Mouse (Mus musculus): ENCODE data around the gene Sash1. TPM values are rescaled to one million over a fixed set of nuclear protein-coding genes. Genes with fewer than 3 reads are reported as not detected.

The Sash1 gene
- polyA plus RNA-seq, 2 experiments from 2014 or later, result 0.24 TPM; not detected in 1

- ATAC-seq, result no peak
These were observed 37.9 kb downstream of the Sash1 start for GRCm38 (mm10) chr10:8847974-8848373.

- ATAC-seq, result no peak
These were observed 39.6 kb downstream of the Sash1 start for GRCm38 (mm10) chr10:8846258-8846657.

- no peak for ATAC-seq
These were observed 40.6 kb downstream of the Sash1 start for GRCm38 (mm10) chr10:8845230-8845770.

GRCm38 (mm10) chr10:8839956-8840355 lies 45.9 kb downstream of the Sash1 start:
- ATAC-seq, result no peak

DNA sequence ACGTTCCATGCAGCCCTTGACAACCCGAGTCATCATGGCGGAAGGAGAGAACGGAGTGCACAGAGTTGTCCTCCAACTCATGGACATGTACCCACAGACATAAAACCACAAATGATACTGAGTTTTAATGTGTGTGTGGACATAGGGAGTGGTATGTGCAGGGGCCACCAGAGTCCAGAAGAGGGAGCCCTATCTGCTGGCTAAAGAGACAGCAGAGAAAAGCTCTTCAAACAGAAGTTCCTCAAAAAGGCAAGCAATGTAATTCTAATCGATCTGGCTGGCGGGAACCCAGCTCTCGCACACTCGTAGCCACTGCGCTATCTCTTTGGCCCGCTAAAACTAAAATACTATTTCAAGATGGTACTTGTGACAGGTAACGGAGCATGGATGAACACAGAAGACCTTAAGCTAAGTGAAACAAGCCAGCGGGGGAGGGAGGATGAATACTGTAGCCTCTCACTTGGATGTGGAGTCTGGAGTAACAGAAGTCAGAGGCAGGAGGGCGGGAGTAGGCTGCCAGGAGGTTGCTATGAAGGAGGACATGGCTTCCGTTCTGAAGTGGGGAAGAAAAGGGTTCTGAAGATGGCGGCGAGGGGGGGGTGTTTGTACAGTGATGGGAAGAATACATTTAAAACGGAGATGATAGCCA lies 51.9 kb downstream of the Sash1 start:
- no peak for ATAC-seq

DNA sequence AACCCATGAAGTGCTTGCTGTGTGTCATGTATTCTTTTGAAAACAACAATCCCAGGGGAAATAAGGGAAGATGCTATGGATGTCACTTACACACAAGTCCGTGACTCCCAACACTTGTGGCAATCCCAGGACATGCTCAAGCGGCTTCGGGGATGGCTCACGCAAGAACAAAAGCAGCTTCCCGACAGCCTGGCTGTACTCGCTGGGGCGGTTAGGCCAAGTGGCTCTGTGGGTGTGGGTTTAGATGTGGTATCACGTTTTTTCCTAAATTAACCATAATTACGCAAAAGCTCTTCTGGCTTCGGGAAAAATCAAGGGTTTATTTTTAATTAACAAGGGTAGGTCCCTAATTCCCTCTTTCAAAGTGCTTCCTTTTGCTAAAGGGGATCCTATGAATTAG lies 59.6 kb downstream of the Sash1 start:
- no peak for ATAC-seq

DNA sequence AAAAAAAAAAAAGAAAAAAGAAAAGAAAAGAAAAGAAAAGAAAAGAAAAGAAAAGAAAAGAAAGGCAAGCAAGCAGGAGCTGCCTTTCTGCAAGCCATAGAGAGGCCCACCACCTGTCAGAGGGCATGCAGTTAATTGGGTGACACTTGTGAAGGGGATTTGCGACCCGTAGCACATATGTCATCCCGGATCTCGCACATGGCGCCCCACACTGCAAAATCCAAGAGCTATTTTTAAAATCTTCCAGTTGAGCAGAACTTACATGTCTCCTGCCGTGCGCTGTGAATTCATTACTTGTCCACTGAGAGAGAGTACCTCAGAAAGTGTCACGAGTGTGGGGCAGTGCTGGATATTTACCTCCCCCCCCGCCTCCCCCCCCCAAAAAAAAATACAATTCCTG lies 60.0 kb downstream of the Sash1 start:
- no peak for ATAC-seq

- no peak for ATAC-seq
These were observed 67.8 kb downstream of the Sash1 start for GRCm38 (mm10) chr10:8818066-8818465.

DNA sequence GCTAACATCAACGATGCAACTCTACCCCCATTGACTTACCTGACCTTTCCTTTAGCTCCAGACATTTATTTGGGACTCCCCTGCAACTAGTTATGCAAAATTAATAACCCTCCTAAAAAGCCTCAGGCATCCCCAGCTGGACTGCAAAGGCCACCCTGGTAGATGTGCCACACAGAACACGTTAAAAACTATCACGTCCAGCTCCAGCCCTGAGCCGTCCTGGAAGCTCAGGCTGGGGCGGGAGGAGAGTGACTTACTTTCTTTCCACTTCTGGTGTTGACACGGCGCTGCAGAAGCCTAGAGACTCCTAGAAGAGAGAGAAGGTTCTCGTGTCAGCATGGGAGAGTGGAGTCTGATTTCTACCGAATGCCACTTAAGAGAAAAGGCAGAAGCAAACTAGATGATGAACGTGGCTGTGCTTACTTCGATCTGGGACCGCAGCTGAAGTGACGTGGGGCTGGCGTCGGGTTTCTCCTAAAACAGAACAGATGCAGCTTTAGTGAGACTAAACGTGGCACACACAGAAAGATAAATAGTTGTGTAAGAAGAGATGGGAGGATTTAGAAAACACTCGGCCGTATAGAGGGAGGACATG lies 71.8 kb downstream of the Sash1 start:
- ATAC-seq, result no peak

- ATAC-seq, result no peak
These were observed 72.6 kb downstream of the Sash1 start for GRCm38 (mm10) chr10:8813259-8813658.

DNA sequence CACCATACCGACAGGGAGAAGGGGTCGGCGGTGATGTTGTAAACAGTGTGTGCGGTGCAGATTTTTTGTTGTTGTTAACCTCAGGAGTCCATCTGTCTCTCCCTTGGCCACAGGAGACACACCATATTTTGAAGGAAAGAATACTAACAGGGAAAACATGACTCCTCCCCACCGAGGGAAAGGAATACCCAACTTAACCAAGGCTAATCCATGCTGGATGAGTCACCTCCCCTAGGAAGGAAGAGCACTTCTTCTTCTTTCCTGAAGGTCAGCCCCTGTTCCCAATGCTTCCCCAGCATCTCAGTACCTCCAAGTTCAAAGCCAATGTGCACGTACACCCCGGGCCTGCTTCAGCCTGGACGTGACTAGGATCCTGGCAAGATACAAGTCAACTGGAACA lies 73.1 kb downstream of the Sash1 start:
- ATAC-seq, result no peak

DNA sequence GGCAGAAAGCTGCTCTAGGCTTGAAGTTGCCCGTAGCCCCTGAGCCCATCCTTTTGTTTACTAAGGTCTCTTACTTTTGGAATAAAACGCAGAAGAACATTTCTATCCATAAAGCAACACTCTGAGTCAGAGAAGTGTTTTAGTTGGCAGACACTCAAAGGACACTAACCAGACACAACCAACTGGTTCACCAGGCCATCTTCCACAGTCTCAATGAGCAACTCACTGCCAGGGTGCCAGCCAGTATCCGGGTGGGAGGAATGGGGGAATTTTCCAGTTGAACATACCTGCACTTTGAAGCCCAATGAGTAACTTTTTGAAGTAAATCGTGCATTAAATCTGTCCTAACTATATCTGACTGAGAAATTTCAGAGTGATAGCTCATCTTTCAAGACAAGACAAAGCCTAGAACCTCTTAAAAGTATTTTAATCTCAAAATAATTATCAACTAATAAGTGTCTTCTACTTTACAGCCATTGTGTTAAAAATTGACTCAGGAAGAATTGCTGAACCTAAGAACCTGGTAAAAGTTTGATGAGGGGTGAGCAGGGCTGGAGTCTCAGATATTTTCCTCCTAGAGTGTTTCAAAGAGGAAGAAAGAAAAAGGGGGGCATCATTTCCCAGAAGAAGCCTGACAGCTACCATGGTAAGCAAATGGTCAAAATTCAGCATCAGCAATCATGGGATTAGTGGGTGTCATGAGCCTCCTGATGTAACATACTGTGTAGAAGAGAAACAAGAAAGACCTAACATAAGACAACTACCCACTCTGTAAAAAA lies 74.4 kb downstream of the Sash1 start:
- no peak for ATAC-seq

- no peak for ATAC-seq
These were observed 75.4 kb downstream of the Sash1 start for GRCm38 (mm10) chr10:8810496-8810895.

DNA sequence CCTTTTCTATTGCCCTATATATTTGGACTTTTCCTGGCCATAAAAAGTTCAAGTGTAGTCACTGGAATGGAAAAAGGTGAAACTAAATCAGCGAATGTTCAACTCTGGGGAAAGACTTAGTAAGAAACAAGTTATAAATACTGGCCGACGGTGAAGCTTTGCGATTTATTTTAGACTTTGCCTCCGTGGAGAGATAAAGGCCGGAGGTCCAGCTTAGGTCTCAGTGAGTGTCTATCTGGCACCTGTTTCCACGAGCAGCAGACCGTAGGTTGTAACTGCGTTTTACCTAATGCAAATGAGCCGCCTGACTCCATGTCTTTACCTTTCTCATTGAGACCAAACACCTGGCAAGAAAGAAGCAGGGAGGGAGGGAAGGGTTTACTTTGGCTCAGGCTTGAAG lies 77.5 kb downstream of the Sash1 start:
- ATAC-seq, result no peak

- no peak for ATAC-seq
These were observed 78.3 kb downstream of the Sash1 start for GRCm38 (mm10) chr10:8807581-8807980.

- no peak for ATAC-seq
These were observed 80.5 kb downstream of the Sash1 start for GRCm38 (mm10) chr10:8805402-8805801.

DNA sequence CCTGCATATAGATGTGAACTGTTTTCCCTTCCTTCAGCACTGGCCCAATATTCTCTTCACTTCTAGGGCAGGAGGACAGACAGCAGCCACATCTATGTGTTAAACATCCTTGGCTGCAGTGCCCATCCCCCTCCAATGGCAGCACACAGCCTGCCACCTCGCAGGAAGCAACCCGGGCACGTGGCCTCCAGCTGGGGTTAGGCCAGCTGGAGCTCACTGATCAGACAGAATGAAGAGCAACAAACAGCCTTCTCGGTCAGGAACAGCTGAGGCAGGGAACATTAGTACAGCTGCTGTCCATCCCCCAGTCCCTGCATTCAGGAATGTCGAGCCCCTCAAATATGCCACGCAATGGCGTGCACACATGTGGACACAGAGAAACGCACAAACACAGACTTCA lies 81.6 kb downstream of the Sash1 start:
- no peak for ATAC-seq

DNA sequence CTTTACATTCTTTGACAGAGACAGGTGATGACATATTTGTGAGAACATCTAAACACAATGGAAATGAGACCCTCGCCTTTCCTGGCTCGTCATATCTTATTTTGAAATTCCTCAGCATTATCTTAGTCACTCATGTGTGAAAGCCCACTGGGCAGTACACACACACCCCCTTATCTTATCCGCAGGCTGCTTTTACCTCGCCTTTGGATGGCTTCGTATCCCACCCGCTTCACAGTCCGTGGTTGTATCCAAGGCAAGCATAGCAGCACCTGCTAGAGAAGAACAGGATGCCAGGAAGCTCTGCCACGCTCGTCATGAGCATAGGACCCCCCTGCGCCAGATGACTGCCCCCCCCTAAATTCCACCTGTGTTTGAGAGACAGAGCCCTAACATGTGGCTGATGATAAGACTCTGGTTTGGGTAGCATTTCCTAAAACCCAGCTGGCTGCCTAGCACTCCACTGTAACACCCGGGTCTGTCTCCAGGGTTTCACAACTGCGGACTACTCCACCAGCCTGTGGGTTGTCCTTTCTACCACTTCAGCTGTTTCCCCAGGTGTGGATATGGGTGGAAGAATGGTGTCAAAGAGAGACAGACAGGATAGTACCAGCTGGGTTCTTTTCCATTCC lies 84.0 kb downstream of the Sash1 start:
- no peak for ATAC-seq

GRCm38 (mm10) chr10:8801139-8801613 lies 84.7 kb downstream of the Sash1 start:
- no peak for ATAC-seq

- no peak for ATAC-seq
These were observed 88.0 kb downstream of the Sash1 start for GRCm38 (mm10) chr10:8797826-8798225.

- no peak for ATAC-seq
These were observed 90.5 kb downstream of the Sash1 start for GRCm38 (mm10) chr10:8795336-8795735.

GRCm38 (mm10) chr10:8792412-8792811 lies 93.5 kb downstream of the Sash1 start:
- no peak for ATAC-seq

GRCm38 (mm10) chr10:8789096-8789495 lies 96.8 kb downstream of the Sash1 start:
- no peak for ATAC-seq

Measured in activated CD4-positive, CD25-positive, alpha-beta regulatory T cell, adult 4 months (primary cell).